13 mouse cellular contexts compared by ENCODE assay signal in genomic region chr13:64467886-64468285, GRCm38 (mm10). TPM values are rescaled to one million over a fixed set of nuclear protein-coding genes. Genes with fewer than 3 reads are reported as not detected.
DNase-seq lines count a peak whose midpoint lies in the region; ATAC-seq and TF ChIP-seq lines count a peak whose summit lies in the region.
"Had no signal": no experiment of that assay in that cellular context is flagged by ENCODE, and none has a peak within 500 bp of the region (broad histone marks: within the 10 kb centered on the region; RNA-seq: fewer than 3 reads in every experiment).

No protein-coding gene starts in this region.

- no peaks in the 10 kb centered on the region for H3K36me3 ChIP-seq in liver, adult 2 months (ENCODE audit: control insufficient read depth, insufficient read depth, low read length)
- no peaks in the 10 kb centered on the region for H3K36me3 ChIP-seq in liver, embryonic 11.5 days (ENCODE audit: control insufficient read depth, insufficient read depth, low read length)
- H3K36me3 ChIP-seq in stomach, postnatal 0 days (ENCODE audit: control insufficient read depth, insufficient read depth, low read length) = no peaks in the 10 kb centered on the region
- H3K36me3 ChIP-seq: embryonic facial prominence, embryonic 15.5 days; limb, embryonic 15.5 days had no signal

- no peaks in the 10 kb centered on the region for H3K9me3 ChIP-seq in liver, embryonic 11.5 days (ENCODE audit: control insufficient read depth, low read length)
- H3K9me3 ChIP-seq in stomach, postnatal 0 days (ENCODE audit: control insufficient read depth, low read length) = no peaks in the 10 kb centered on the region
- H3K9me3 ChIP-seq: embryonic facial prominence, embryonic 15.5 days; limb, embryonic 15.5 days had no signal

- DNase-seq in heart, postnatal 4 days = peak; percentile 34
- no peak for DNase-seq in heart, postnatal 25 days (ENCODE audit: low spot score)
- peak; percentile 1 for DNase-seq in liver, adult 2 months (ENCODE audit: extremely low read depth, low read depth, low spot score)
- DNase-seq in liver, embryonic 11.5 days (ENCODE audit: low spot score) = no peak
- peak; percentile 8 for DNase-seq in thymus, postnatal 14 days
- DNase-seq in thymus, postnatal 0 days (ENCODE audit: low spot score) = no peak
- peak; percentile 24 for DNase-seq in stomach, postnatal 0 days (ENCODE audit: low spot score)
- DNase-seq: forebrain, postnatal 0 days had no signal

- no peak for TF ChIP-seq EP300 in stomach, postnatal 0 days (optimal IDR thresholded peaks at IDR 0.05)

- no peak overlapping the region for H3K4me2 ChIP-seq in liver, embryonic 11.5 days
- H3K4me2 ChIP-seq in stomach, postnatal 0 days (replicated peaks; ENCODE audit: low read depth) = no peak overlapping the region
- H3K4me2 ChIP-seq: embryonic facial prominence, embryonic 15.5 days; limb, embryonic 15.5 days had no signal

- no peak overlapping the region for H3K27ac ChIP-seq in liver, adult 2 months (replicated peaks; ENCODE audit: insufficient read depth, low read depth, low read length)
- H3K27ac ChIP-seq in liver, embryonic 11.5 days (ENCODE audit: low read depth, low read length) = no peak overlapping the region
- H3K27ac ChIP-seq in stomach, postnatal 0 days (replicated peaks) = no peak overlapping the region
- H3K27ac ChIP-seq: embryonic facial prominence, embryonic 15.5 days; limb, embryonic 15.5 days had no signal

- H3K9ac ChIP-seq in liver, adult 2 months (ENCODE audit: low read depth, low read length) = no peak overlapping the region
- no peak overlapping the region for H3K9ac ChIP-seq in liver, embryonic 11.5 days (ENCODE audit: low read depth, low read length)
- H3K9ac ChIP-seq in stomach, postnatal 0 days (ENCODE audit: low read length) = no peak overlapping the region
- H3K9ac ChIP-seq: embryonic facial prominence, embryonic 15.5 days; forebrain, postnatal 0 days; limb, embryonic 15.5 days had no signal

- 36% methylated on average over 6 of the region's 6 CpGs for WGBS in liver, adult 2 months
- WGBS in liver, embryonic 11.5 days = 71% methylated on average over 6 of the region's 6 CpGs
- 47% methylated on average over 6 of the region's 6 CpGs for WGBS in stomach, postnatal 0 days

- ATAC-seq in liver, embryonic 11.5 days (replicated peaks; ENCODE audit: low FRiP score) = no peak
- ATAC-seq in stomach, postnatal 0 days (ENCODE audit: low FRiP score, low TSS enrichment) = no peak
- ATAC-seq: forebrain, postnatal 0 days; intestine, postnatal 0 days had no signal

- no peaks in the 10 kb centered on the region for H3K4me1 ChIP-seq in liver, adult 2 months (ENCODE audit: control insufficient read depth, insufficient read depth, low read length)
- H3K4me1 ChIP-seq in liver, embryonic 11.5 days (replicated peaks; ENCODE audit: control insufficient read depth, insufficient read depth, low read length) = no peaks in the 10 kb centered on the region
- no peaks in the 10 kb centered on the region for H3K4me1 ChIP-seq in stomach, postnatal 0 days (replicated peaks; ENCODE audit: control insufficient read depth, insufficient read depth)
- H3K4me1 ChIP-seq: embryonic facial prominence, embryonic 15.5 days; limb, embryonic 15.5 days; megakaryocyte, embryonic 14.5 days had no signal

- no peaks in the 10 kb centered on the region for H3K79me2 ChIP-seq in liver, adult 2 months (ENCODE audit: control insufficient read depth, insufficient read depth, low read length)

- no peak overlapping the region for H3K4me3 ChIP-seq in liver, adult 2 months (ENCODE audit: insufficient read depth, low read depth, low read length)
- no peak overlapping the region for H3K4me3 ChIP-seq in liver, embryonic 11.5 days (ENCODE audit: low read depth, low read length)
- no peak overlapping the region for H3K4me3 ChIP-seq in stomach, postnatal 0 days (ENCODE audit: low read depth, low read length)
- H3K4me3 ChIP-seq: embryonic facial prominence, embryonic 15.5 days; limb, embryonic 15.5 days; megakaryocyte, embryonic 14.5 days had no signal

- intact Hi-C loops in heart, postnatal 25 days (cut with DNase I) = no loop called here

- H3K27me3 ChIP-seq in liver, adult 2 months (ENCODE audit: control insufficient read depth, insufficient read depth, low read length) = no peaks in the 10 kb centered on the region
- H3K27me3 ChIP-seq in liver, embryonic 11.5 days (replicated peaks; ENCODE audit: control insufficient read depth, insufficient read depth, low read length) = no peaks in the 10 kb centered on the region
- no peaks in the 10 kb centered on the region for H3K27me3 ChIP-seq in stomach, postnatal 0 days (ENCODE audit: control insufficient read depth, insufficient read depth, low read length)
- H3K27me3 ChIP-seq: embryonic facial prominence, embryonic 15.5 days; limb, embryonic 15.5 days; megakaryocyte, embryonic 14.5 days had no signal

- TF ChIP-seq CTCF in liver, adult 2 months (IDR thresholded peaks at IDR 0.05; ENCODE audit: low read depth, low read length) = no peak
- no peak for TF ChIP-seq CTCF in stomach, postnatal 0 days (IDR thresholded peaks at IDR 0.05; ENCODE audit: low read depth)

- TF ChIP-seq POLR2A in liver, adult 2 months (IDR thresholded peaks at IDR 0.05; ENCODE audit: extremely low read depth, insufficient read depth, low read length) = no peak

RNA-seq across cellular contexts. Expression of gene Fam240b, which starts 29.7 kb away (rescaled TPM):
- total RNA-seq in heart, postnatal 4 days (2021) = not detected
- not detected for total RNA-seq in heart, postnatal 25 days (2021)
- total RNA-seq in liver, adult 2 months (2014; rRNA removed) = not detected in 2 replicates
- not detected in 2 replicates for polyA plus RNA-seq in liver, adult 2 months (2012; rRNA removed)
- not detected in 2 replicates for polyA plus RNA-seq in liver, embryonic 11.5 days (2014; fragmentation: Nextera tagmentation; extraction: Ambion mirVana)
- polyA plus RNA-seq in thymus, postnatal 0 days (2015; fragmentation: Nextera tagmentation; extraction: Ambion mirVana) = not detected in 2 replicates
- polyA plus RNA-seq in stomach, postnatal 0 days (2015; fragmentation: Nextera tagmentation; extraction: Ambion mirVana) = not detected in 2 replicates
- total RNA-seq: forebrain, postnatal 0 days; heart, postnatal 10 days had no signal
- polyA plus RNA-seq: embryonic facial prominence, embryonic 15.5 days; forebrain, postnatal 0 days; intestine, postnatal 0 days; limb, embryonic 15.5 days had no signal

RNA-seq across cellular contexts. Expression of gene Cdk20, which starts 35.8 kb away (rescaled TPM):
- total RNA-seq in heart, postnatal 4 days (2021) = 1 to 10 TPM; 2.3 to 2.5 TPM
- 1 to 10 TPM; 2.7 to 4.4 TPM for total RNA-seq in heart, postnatal 25 days (2021)
- total RNA-seq in liver, adult 2 months (2014; rRNA removed) = 4.0 and 5.6 TPM in 2 replicates
- polyA plus RNA-seq in liver, adult 2 months (2012; rRNA removed) = 11.8 and 15.7 TPM in 2 replicates
- 6.4 and 7.9 TPM in 2 replicates for polyA plus RNA-seq in liver, embryonic 11.5 days (2014; fragmentation: Nextera tagmentation; extraction: Ambion mirVana)
- 53.0 and 54.5 TPM in 2 replicates for polyA plus RNA-seq in thymus, postnatal 0 days (2015; fragmentation: Nextera tagmentation; extraction: Ambion mirVana)
- polyA plus RNA-seq in stomach, postnatal 0 days (2015; fragmentation: Nextera tagmentation; extraction: Ambion mirVana) = 4.5 and 5.3 TPM in 2 replicates

Comparison
In these comparisons a context has a peak if more than half of its experiments do, and no peak if none do; other contexts are left out.
1. DNase-seq: peak in heart, postnatal 4 days (single experiment), liver, adult 2 months (single experiment), thymus, postnatal 14 days (single experiment) and stomach, postnatal 0 days (single experiment); none in heart, postnatal 25 days (single experiment), liver, embryonic 11.5 days (single experiment) and thymus, postnatal 0 days (single experiment).